Mouse (Mus musculus): Measurements from ENCODE around the gene Il27. TPM values are rescaled to one million over a fixed set of nuclear protein-coding genes. Genes with fewer than 3 reads are reported as not detected.

Il27 gene
- total RNA-seq, 4 experiments from 2014 or later: not detected

Small RNA genes lying within 50 kb of the gene (microRNA-seq; reads per million reads assigned to microRNA genes)
- 5.3 to 5.7 reads per million in 2 experiments for gene Mir7059

Other genes starting within 250 kb of the Il27 start
- 1 to 10 TPM in 3 of 4 experiments, under 1 TPM in 1; 0.98 to 2.5 (median 1.7) TPM for gene Lat, start 225.4 kb downstream of the Il27 start, total RNA-seq (2022)
- gene Spns1, start 217.5 kb downstream of the Il27 start, total RNA-seq (2022): 100 to 1,000 TPM in 1 of 4 experiments, 10 to 100 TPM in 3; 84.2 to 104 (median 93.7) TPM
- 1 to 10 TPM; 5.2 to 8.0 (median 6.2) TPM for gene Nfatc2ip, start 198.2 kb downstream of the Il27 start, total RNA-seq (2022)
- gene Cd19, start 180.1 kb downstream of the Il27 start, total RNA-seq (2022): not detected
- gene Rabep2, start 166.2 kb downstream of the Il27 start, total RNA-seq (2022): 10 to 100 TPM; 15.6 to 22.1 (median 17.1) TPM
- gene Atp2a1, start 131.8 kb downstream of the Il27 start, total RNA-seq (2022): 1 to 10 TPM in 3 of 4 experiments, under 1 TPM in 1; 0.99 to 5.6 (median 1.2) TPM
- 10 to 100 TPM; 66.0 to 70.3 (median 67.3) TPM for gene Sh2b1, start 119.5 kb downstream of the Il27 start, total RNA-seq (2022)
- 10 to 100 TPM; 68.9 to 84.1 (median 80.1) TPM for gene Tufm, start 107.6 kb downstream of the Il27 start, total RNA-seq (2022)
- 100 to 1,000 TPM; 113 to 133 (median 125) TPM for gene Atxn2l, start 91.5 kb downstream of the Il27 start, total RNA-seq (2022)
- gene Eif3c, start 28.5 kb downstream of the Il27 start, total RNA-seq (2022): 100 to 1,000 TPM; 166 to 196 (median 174) TPM
- gene Apobr, start 10.0 kb downstream of the Il27 start, total RNA-seq (2022): 1 to 10 TPM in 2 of 4 experiments, under 1 TPM in 2; 0.41 to 3.3 (median 1.6) TPM
- 10 to 100 TPM; 31.7 to 46.5 (median 42.0) TPM for gene Cln3, start 9.1 kb downstream of the Il27 start, total RNA-seq (2022)
- 10 to 100 TPM; 10.4 to 15.3 (median 13.2) TPM for gene Nupr1, start 35.9 kb upstream of the Il27 start, total RNA-seq (2022)
- 10 to 100 TPM; 21.7 to 34.8 (median 33.7) TPM for gene Sgf29, start 54.4 kb upstream of the Il27 start, total RNA-seq (2022)
- gene Sult1a1, start 81.5 kb upstream of the Il27 start, total RNA-seq (2022): 10 to 100 TPM in 1 of 4 experiments, 1 to 10 TPM in 3; 6.6 to 13.0 (median 8.6) TPM
- gene Bola2, start 100.5 kb upstream of the Il27 start, total RNA-seq (2022): 100 to 1,000 TPM in 1 of 4 experiments, 10 to 100 TPM in 3; 73.9 to 105 (median 92.5) TPM
- gene Slx1b, start 100.8 kb upstream of the Il27 start, total RNA-seq (2022): 10 to 100 TPM; 19.7 to 21.0 (median 20.1) TPM
- 100 to 1,000 TPM; 119 to 166 (median 141) TPM for gene Coro1a, start 112.8 kb upstream of the Il27 start, total RNA-seq (2022)
- 100 to 1,000 TPM; 165 to 197 (median 178) TPM for gene Mapk3, start 164.7 kb upstream of the Il27 start, total RNA-seq (2022)
- gene Gdpd3, start 171.4 kb upstream of the Il27 start, total RNA-seq (2022): 1 to 10 TPM; 4.4 to 7.9 (median 5.0) TPM
- 100 to 1,000 TPM; 236 to 283 (median 255) TPM for gene Ypel3, start 182.0 kb upstream of the Il27 start, total RNA-seq (2022)
- 1 to 10 TPM in 3 of 4 experiments, under 1 TPM in 1; 0.43 to 1.5 (median 1.2) TPM for gene Tbx6, start 186.5 kb upstream of the Il27 start, total RNA-seq (2022)
- 10 to 100 TPM; 49.5 to 55.7 (median 51.9) TPM for gene Ppp4c, start 197.6 kb upstream of the Il27 start, total RNA-seq (2022)
- 10 to 100 TPM; 57.3 to 67.6 (median 62.6) TPM for gene Fam57b, start 202.7 kb upstream of the Il27 start, total RNA-seq (2022)
- gene 4930451I11Rik, start 236.7 kb upstream of the Il27 start, total RNA-seq (2022): not detected

Measured in layer of hippocampus, adult 8-10 months (tissue).